Mouse (Mus musculus) embryo, embryonic 11 days (tissue): ENCODE measurements around the gene Pnliprp2.
A peak's percentile ranks its signal among the peaks of the same experiment; 100 is the strongest.

Source experiments
- DNase-seq: peaks from one replicate; pipeline ENCODE4 v3.0.0-alpha.2; 2015

Pnliprp2 gene

DNA sequence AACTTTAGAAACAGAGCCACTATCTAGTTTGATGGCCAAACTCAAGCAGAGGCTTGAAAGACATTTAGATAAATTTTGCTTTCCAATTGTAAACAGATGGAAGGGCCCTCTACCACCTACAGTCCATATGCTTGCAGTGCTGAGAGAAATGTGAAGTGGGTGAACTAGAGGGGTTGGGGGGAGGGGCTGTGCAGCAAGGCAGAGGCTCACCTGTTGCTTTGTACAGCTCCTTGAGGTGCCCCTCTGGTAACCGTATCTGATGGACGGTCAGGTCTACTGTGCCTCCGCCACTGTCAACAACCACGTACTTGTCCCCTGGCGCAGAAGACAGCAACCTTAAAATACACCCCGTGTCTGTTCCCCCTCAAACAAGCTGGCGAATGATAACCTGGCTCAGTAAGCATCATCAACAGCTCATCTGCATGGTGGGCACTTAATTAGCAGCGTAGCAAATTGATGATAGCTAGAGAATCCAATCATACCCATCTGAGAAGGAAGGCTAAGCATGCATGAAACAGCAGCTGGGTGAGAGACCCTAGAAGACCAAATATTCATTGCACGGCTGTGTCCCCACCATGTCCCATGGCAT is 45.8 kb downstream of the Pnliprp2 start:
- no peak for DNase-seq

DNA sequence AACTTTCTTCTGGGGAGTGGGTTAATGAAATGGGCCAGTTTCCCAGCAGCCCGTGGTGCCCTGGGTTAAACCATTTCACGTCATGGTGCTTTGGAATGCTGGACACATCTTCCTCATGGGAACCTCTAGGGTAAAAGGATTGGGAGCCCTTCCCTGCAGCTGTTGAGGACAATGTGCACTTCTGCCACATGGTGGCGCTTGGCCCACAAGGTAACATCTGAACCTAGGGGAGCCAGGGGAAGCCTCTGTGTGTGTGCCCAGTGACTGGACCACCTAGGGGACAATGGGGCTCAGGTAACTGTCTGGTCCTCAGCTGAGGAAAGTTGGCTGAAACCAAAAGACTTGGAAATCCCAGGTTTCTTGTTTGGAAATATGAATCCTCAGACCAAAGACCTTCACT is 46.8 kb downstream of the Pnliprp2 start:
- DNase-seq = peak; percentile 86

- DNase-seq = no peak
These were observed 49.3 kb downstream of the Pnliprp2 start for GRCm38 (mm10) chr19:58808864-58809263.

DNA sequence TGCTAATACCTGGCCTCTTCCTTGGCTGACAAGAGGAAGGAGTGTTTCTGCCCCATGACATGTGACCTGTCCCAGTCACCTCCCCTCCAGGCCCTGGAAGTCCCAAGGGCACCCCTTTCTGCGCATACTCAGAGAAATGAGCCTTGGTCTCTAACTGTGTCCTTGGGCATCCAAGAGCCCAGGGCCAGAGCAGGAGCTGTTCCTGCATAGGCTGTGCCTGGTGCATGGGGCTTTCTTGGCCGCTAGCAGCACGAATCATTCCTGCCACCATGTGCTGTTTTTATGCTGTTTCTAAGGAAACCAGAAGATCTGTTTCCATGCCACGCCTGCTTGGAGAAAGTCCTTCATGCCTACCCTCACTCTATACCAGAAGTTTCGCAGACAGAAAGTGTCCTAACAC is 51.0 kb downstream of the Pnliprp2 start:
- DNase-seq = no peak

GRCm38 (mm10) chr19:58815179-58815922 is 55.8 kb downstream of the Pnliprp2 start:
- no peak for DNase-seq

DNA sequence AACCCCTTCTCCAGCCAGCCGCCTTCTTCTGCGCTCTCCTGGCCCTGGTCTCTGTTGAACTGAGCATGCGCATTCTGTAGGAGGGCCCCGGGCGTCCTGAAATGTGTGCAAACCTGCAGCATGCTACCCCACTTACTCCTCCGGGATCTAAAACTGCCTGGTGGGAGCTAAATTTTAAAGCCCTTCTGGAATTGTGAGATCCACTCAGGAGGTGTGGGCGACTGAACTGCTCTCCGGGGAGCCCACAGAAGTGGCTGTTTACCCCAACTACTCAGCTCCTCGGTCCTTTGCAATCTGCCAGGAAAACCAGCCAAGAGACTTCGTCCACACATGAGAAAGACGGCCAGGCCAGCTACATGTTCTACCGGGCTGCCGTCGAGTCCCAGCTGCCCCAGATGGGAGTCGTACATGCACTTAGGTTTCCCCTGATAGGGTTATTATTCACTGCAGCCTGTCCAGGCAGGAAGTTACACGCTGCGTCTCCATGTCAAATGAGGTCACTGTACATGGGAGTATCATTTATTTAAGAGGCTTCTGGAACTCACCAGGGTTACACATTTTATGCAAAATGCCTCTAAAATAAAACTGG is 57.0 kb downstream of the Pnliprp2 start:
- no peak for DNase-seq

DNA sequence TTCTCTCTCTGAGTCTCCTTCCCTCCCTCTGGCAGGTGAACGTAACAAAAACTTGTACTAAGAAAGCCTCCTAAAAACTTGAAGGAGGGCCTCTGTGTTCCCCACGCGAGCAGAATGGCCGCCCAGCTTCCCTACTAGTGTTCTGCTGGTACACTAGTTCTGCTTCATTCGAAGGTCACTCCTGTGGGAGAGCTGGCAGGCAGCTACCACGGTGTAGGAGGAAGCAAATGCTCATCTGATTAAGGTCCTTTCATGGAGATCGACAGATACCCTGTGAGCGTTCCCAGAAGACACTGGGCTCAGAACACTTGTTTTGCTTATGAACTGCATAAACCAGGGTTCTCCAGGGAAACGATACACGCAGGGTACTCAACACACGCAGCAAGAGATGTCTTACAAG is 57.9 kb downstream of the Pnliprp2 start:
- DNase-seq = no peak

DNA sequence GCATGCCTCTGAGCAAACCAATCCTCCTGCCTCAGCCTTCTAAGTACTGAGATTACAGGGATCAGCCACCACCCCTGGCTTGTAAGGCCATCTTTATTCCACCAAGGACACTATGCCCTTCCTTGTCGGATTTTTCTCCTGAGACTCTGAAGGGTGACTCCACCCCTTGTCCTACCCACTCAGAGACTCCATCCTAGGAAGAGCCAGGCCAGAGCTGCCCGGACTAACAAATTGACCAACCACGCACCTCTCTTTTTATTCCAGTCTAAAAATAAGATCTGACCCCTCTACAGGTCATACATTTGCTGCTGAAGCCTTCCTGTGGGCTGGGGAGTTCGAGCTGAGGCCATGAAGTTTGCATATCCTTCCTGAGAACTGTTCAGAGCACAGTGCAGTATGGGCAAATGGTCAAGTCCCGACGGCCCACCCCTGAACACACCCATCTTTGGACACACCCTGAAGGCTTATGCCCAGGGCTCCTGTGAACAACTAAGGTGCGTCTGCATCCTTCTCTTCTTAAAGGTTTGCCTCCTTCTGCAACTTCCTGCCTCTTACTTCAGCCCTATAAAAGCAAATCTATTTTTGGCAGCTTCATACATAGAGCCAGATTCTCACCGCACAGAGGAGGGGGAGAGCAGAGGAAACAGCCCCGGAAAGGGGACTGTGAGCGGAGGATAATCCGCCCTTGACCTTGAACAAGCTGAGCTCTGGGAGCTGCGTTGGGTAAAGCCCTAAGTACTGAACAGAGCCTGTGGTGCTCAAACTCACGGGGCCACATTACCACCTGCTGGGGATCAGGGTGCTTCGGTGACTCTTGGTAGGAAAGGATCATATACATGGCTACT is 59.3 kb downstream of the Pnliprp2 start:
- DNase-seq = no peak

GRCm38 (mm10) chr19:58822454-58823200 is 63.1 kb downstream of the Pnliprp2 start:
- peak; percentile 23 for DNase-seq

DNA sequence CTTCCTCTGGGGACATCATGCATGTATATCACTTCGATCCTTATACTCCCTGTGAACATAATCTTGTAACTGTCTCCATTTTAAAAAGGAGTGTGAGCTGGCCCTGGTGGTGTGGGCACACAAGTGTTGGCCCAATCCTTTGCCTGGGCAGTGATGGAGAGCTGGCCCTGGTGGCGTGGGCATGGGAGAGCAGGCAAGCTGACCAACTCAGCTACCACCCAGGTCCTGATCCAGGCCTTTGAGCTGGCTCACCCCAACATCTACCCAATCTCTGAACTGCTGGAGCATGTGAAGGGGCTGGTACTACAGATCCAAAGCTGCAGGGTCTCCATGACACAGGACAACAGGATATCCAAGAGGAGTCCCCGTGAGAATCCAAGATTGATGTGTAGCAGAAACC is 63.8 kb downstream of the Pnliprp2 start:
- DNase-seq = no peak

GRCm38 (mm10) chr19:58824316-58824715 is 64.8 kb downstream of the Pnliprp2 start:
- DNase-seq = no peak
